Comparison of ENCODE assay signal across 20 mouse cellular contexts in the genomic region with DNA sequence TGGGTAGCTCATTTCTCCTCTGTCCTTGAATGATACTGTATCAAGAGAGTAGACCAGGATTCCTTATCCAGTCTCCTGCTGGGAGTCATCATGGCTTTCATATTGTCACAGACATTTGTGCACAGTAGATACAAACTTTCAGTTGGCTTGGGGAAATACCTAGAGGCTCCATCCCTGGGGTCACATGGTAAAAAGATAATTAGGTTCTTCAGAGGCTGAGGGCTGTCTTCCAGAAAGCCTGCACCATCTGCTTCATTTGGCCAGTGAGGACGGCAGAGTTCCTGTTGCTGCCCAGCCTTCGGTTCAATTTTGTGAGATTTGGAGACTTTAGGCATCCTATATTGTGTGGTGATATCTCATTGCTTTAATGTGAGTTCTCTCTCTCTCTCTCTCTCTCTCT.
A peak's percentile ranks its signal among the peaks of the same experiment; 100 is the strongest.
DNase-seq lines count a peak whose midpoint lies in the region; ATAC-seq lines count a peak whose summit lies in the region.
"Had no signal": no experiment of that assay in that cellular context is flagged by ENCODE, and none has a peak within 500 bp of the region (broad histone marks: within the 10 kb centered on the region; RNA-seq: fewer than 3 reads in every experiment).

No protein-coding gene starts in this region.

- no peak overlapping the region for H3K27ac ChIP-seq in forebrain, embryonic 11.5 days (ENCODE audit: low read depth, low read length)
- H3K27ac ChIP-seq in forebrain, embryonic 16.5 days (ENCODE audit: low read length), result no peak overlapping the region
- H3K27ac ChIP-seq: embryonic facial prominence, embryonic 13.5 days; limb, embryonic 12.5 days; liver, embryonic 14.5 days had no signal

- no peaks in the 10 kb centered on the region for H3K27me3 ChIP-seq in forebrain, embryonic 11.5 days (ENCODE audit: control insufficient read depth, insufficient read depth, low read length)
- H3K27me3 ChIP-seq in forebrain, embryonic 16.5 days (replicated peaks; ENCODE audit: control insufficient read depth, insufficient read depth, low read length), result no peaks in the 10 kb centered on the region
- H3K27me3 ChIP-seq: embryonic facial prominence, embryonic 13.5 days; limb, embryonic 12.5 days; megakaryocyte, embryonic 14.5 days had no signal

- H3K36me3 ChIP-seq in forebrain, embryonic 11.5 days (ENCODE audit: control insufficient read depth, insufficient read depth, low read length), result no peaks in the 10 kb centered on the region
- no peaks in the 10 kb centered on the region for H3K36me3 ChIP-seq in forebrain, embryonic 16.5 days (ENCODE audit: control insufficient read depth, insufficient read depth)
- H3K36me3 ChIP-seq: limb, embryonic 12.5 days had no signal

- ATAC-seq in forebrain, embryonic 11.5 days (replicated peaks; ENCODE audit: low FRiP score), result no peak
- ATAC-seq in forebrain, embryonic 16.5 days, result no peak

- DNase-seq in forebrain, embryonic 11.5 days (ENCODE audit: low spot score), result peak; percentile 4
- DNase-seq in testis, postnatal 14 days (ENCODE audit: low spot score), result peak; percentile 42
- no peak for DNase-seq in testis, postnatal 10 days (ENCODE audit: low spot score)
- peak; percentile 84 for DNase-seq in cerebellum, postnatal 25 days
- DNase-seq in gastrocnemius, postnatal 4 days (ENCODE audit: low spot score in 2 of 2), result no peak
- DNase-seq in kidney, postnatal 10 days, result no peak
- no peak for DNase-seq in left cerebral cortex, adult 18-20 months (ENCODE audit: low spot score in 2 of 2)
- DNase-seq: adrenal gland, adult 2 months; gastrocnemius, postnatal 25 days; heart, postnatal 10 days; kidney, adult 9 months; layer of hippocampus, postnatal 36 days; lung, postnatal 10 days; right cerebral cortex, adult 18-20 months; thymus, postnatal 14 days had no signal

- no peak overlapping the region for H3K4me2 ChIP-seq in forebrain, embryonic 11.5 days (ENCODE audit: low read depth, low read length, severe bottlenecking)
- no peak overlapping the region for H3K4me2 ChIP-seq in forebrain, embryonic 16.5 days (ENCODE audit: low read length)
- H3K4me2 ChIP-seq: embryonic facial prominence, embryonic 13.5 days; limb, embryonic 12.5 days had no signal

- no peak overlapping the region for H3K4me3 ChIP-seq in forebrain, embryonic 11.5 days (ENCODE audit: low read depth, low read length)
- H3K4me3 ChIP-seq in forebrain, embryonic 16.5 days (replicated peaks; ENCODE audit: low read length), result no peak overlapping the region
- H3K4me3 ChIP-seq: embryonic facial prominence, embryonic 13.5 days; limb, embryonic 12.5 days; megakaryocyte, embryonic 14.5 days had no signal

- no peaks in the 10 kb centered on the region for H3K9me3 ChIP-seq in forebrain, embryonic 11.5 days (ENCODE audit: control insufficient read depth, low read length)
- no peaks in the 10 kb centered on the region for H3K9me3 ChIP-seq in forebrain, embryonic 16.5 days (ENCODE audit: control insufficient read depth, low read length)
- H3K9me3 ChIP-seq: embryonic facial prominence, embryonic 13.5 days; limb, embryonic 12.5 days; megakaryocyte, embryonic 14.5 days had no signal

- H3K4me1 ChIP-seq in forebrain, embryonic 11.5 days (replicated peaks; ENCODE audit: control insufficient read depth, insufficient read depth, low read length), result no peaks in the 10 kb centered on the region
- no peaks in the 10 kb centered on the region for H3K4me1 ChIP-seq in forebrain, embryonic 16.5 days (replicated peaks; ENCODE audit: control insufficient read depth, insufficient read depth, low read length)
- H3K4me1 ChIP-seq: embryonic facial prominence, embryonic 13.5 days had no signal

- 88% methylated on average over 2 of the region's 2 CpGs for WGBS in forebrain, embryonic 11.5 days
- WGBS in forebrain, embryonic 16.5 days, result 67% methylated on average over 2 of the region's 2 CpGs

- H3K9ac ChIP-seq in forebrain, embryonic 11.5 days (ENCODE audit: low read length), result no peak overlapping the region
- H3K9ac ChIP-seq in forebrain, embryonic 16.5 days (replicated peaks; ENCODE audit: low read depth, low read length), result no peak overlapping the region
- H3K9ac ChIP-seq: embryonic facial prominence, embryonic 13.5 days; limb, embryonic 12.5 days; liver, embryonic 14.5 days had no signal

Comparison
In these comparisons a context has a peak if more than half of its experiments do, and no peak if none do; other contexts are left out.
1. DNase-seq: peak in forebrain, embryonic 11.5 days (single experiment), testis, postnatal 14 days (single experiment) and cerebellum, postnatal 25 days (2 of 2); none in testis, postnatal 10 days (single experiment), gastrocnemius, postnatal 4 days (0 of 2), kidney, postnatal 10 days (single experiment) and left cerebral cortex, adult 18-20 months (0 of 2).